Mouse (Mus musculus) spleen, postnatal 36 days (tissue): ENCODE results near the gene Cnga3.
A peak's percentile ranks its signal among the peaks of the same experiment; 100 is the strongest.

Experiments
- DNase-seq, 2 experiments: peaks; one replicate each; pipeline ENCODE4 v3.0.0; 2022; ENCODE audit warnings: low spot score in 2 of 2, mixed read lengths in 1 of 2

The Cnga3 gene

GRCm38 (mm10) chr1:37214144-37214543 is at the start of gene Cnga3:
Gene Cnga3 (plus strand): TSS chr1:37214434.
- DNase-seq, result no peak

DNA sequence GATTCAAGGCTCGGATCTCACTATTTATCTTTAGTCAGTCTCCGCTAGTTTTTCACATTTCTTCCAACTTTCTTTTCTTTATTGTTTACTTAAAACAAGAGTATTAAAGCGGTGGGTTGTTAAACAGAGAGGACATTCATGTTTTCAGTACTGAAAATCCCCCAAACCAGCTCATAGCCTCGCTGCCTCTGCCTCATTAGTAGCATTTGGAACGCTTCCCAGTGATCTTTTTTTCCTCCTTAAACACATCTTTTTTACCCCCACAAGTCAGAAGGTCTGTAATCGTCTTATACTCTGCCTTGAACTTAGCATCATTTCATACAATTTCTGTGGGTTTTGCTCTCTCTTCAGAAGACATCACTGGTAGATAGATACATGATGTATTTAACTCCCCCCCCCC is 48.2 kb upstream of the Cnga3 start:
- no peak for DNase-seq

DNA sequence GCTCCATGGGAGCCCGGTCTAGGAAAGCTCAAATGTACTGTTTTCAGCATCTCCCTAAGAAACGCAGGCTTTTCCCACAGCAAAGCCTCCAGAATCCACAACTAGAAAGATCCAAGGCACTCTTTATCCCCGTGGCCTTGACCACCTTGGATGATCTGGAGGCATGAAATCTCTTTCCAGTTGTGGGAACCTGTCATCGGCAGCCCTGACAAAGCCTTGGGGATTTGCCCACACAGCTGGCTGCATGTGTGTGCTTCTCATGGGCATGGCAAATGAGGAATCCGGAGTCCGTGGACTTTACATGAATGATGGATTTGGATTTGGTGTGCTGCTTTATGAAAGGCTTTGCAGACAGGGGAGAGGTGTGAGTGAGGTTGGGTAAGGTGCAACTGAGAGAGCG is 46.3 kb upstream of the Cnga3 start:
- DNase-seq, result no peak

GRCm38 (mm10) chr1:37177874-37178273 is 36.4 kb upstream of the Cnga3 start:
- DNase-seq, result no peak

DNA sequence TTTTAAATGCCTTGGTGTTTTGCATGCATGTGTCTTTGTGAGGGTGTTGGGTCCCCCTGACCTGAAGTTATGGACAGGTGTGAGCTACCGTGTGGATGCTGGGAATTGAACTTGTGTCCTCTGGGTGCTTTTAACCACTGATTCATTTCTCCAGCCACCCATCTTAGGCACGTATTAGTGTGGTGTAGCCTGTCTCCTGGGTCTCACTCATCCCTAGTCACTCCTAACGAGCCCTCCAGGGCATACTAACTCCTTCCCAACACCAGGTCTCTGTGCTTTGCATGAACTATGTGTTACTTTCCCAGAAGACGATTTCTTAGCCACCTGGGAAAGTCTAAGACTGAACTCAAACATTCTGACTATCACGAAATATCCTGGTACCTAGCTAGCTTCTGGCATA is 34.4 kb upstream of the Cnga3 start:
- no peak for DNase-seq

DNA sequence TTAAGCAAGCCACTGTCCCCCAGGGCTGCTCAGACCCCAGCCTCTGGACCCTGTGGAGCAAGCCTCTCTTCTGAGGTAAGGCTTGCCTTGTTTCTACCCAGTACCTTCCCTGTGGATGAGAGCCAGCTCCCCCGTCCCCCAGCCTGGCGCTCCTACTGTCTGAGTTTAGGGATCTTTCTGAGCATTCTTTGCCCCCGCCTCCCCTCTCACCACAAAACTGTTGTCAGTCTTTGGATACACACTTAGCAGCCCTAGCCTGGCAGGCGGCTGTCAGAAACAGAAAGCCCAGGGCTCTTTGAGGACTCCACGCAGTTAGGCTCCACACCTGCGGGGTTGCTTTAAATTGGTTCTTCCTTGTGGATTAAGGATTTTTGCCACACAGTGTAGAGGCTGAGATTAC is 27.2 kb upstream of the Cnga3 start:
- DNase-seq, result no peak

DNA sequence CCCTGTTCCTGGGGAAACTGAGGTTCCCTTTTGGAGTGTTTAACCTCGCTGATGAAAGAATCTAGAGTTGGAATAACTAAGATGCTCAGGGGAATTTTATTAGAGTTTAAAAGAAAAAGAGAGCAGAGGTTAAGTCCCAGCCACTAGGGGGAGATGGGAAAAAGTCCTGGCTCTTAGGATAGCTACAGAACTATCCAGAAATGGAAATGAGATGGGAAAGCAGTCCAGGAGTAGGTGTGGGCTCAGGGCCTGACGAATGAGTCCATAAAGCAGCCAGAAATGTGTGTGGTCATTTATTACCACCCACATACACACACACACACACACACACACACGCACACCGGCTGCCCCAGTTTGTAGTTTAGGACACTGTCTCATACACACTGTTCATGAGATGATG is 19.6 kb upstream of the Cnga3 start:
- DNase-seq, result no peak

- no peak for DNase-seq
Measured at GRCm38 (mm10) chr1:37201406-37201805, 12.8 kb upstream of the Cnga3 start.

- DNase-seq, result no peak
Measured at GRCm38 (mm10) chr1:37207743-37208142, 6.5 kb upstream of the Cnga3 start.

GRCm38 (mm10) chr1:37212375-37212774 is 1.9 kb upstream of the Cnga3 start:
- DNase-seq, result no peak

- peak in 1 of 2 experiments; percentile 3 for DNase-seq
Measured at GRCm38 (mm10) chr1:37218386-37218785, 4.2 kb downstream of the Cnga3 start.

- DNase-seq, result no peak
Measured at GRCm38 (mm10) chr1:37219593-37219992, 5.4 kb downstream of the Cnga3 start.

DNA sequence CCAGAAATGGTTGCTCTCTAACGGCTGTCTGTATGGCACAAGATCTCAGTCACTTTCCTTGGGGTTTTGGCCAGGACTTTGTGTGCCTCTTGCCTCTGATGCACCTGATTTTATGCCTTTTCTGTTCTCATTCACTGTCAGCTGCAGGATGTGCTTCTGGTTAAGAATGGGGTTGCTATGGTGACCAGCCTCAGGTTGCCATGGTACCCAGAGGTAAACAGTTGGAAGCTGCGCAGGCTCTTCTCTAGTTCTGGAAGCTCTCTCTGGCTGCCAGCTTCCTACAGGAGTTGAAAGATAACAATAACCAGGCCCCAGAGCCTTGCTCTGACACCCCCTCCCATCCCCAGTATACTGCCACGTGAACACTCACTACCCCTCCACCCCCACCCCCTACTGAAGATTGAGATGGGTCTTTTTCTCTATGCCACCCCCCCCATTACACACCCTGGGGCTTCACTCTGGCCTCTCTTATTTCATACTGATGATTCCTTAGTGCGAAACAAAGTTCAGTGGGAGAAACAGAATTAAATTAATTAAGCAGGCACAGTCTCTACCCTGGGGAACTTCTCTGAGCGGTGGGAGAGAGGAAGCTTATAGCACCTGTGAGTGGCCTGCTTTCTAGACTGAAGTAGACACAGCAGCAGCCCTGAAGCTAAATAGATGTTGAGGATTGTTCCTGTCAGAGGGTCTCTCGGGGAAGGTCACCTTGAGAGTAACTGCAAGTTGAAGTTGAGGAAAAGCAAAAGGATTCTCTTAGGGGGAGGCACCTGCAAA is 6.1 kb downstream of the Cnga3 start:
- no peak for DNase-seq

- DNase-seq, result no peak
Measured at GRCm38 (mm10) chr1:37222002-37222401, 7.8 kb downstream of the Cnga3 start.

- no peak for DNase-seq
Measured at GRCm38 (mm10) chr1:37230404-37230803, 16.2 kb downstream of the Cnga3 start.

DNA sequence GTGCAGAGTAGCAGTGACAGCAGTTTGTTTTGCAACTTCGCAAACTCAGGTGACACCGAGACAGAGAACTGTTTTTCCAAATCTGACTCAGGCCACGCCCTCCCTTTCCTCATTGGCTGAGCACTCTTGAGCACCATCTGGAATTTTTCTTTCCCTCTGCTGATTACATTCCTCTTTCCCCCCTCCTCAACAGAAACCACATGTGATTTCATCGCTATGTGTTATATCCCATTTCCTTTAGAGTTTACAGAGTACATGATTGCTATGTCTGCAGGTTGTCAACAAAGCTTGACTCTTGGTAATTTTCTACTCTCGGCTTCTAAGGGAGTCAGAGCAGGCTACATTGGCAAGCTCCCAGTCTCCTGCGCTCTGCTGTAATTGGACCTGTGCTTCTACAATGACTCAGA is 17.1 kb downstream of the Cnga3 start:
- no peak for DNase-seq

- no peak for DNase-seq
Measured at GRCm38 (mm10) chr1:37239045-37239635, 24.9 kb downstream of the Cnga3 start.

DNA sequence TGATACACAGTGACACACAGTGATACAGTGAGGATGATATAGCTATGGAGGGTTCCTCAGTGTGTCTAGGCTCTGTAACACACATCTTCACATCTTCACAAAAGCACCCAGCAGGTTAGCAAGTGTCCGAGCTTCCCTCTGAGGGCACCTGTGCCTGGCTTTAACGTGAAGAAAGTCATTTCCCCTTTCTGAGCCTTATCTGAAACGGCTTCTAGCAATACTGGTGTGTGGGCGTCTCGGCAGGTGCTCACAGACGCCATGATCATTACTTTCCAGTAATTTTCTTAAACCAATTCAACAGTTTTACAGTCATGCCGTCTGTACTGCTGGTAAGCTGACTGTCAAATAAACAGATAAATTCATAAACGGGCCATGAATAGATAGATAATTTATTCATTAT is 28.0 kb downstream of the Cnga3 start:
- DNase-seq, result no peak

- no peak for DNase-seq
Measured at GRCm38 (mm10) chr1:37246476-37246875, 32.2 kb downstream of the Cnga3 start.

- no peak for DNase-seq
Measured at GRCm38 (mm10) chr1:37248406-37248805, 34.2 kb downstream of the Cnga3 start.

GRCm38 (mm10) chr1:37250643-37251310 is 36.5 kb downstream of the Cnga3 start:
- DNase-seq, result peak; percentile 43 to 62

DNA sequence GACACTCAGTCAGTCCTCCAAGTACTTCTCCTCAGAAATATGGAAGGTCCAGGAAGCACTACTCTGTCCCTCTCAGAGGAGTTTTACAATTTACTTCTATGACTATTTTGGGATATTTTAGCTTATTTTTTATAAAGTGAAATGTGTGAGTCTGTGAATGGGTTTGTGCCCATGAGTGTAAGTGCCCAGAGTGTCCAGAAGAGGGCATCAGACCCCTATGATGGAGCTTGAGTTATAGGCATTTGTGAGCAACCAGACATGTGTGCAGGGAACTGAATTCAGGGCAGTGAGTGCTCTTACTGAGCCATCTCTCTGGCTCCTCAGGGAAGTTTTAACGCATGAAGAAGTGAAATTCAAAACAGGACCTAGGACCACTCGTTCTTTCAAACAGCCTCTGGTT is 44.2 kb downstream of the Cnga3 start:
- no peak for DNase-seq

DNA sequence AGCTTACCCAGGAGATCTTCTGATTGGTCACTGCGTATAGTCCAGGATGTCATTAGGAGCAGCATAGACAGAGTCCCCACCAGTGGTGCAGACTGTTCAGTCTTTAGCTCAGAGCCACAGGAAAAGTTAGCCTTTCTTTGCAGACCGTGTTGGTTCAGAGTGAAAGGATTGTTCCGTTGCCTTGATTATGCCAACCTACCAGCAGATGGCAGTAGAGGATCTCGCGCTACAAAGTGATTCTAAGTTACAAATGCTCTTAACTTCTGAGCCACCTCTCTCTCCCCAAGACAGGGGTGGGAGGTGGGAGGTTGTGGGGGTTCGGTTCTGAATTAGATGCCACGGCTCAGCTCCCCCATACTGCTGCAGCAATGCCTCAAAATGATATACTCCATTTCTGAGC is 58.2 kb downstream of the Cnga3 start:
- peak; percentile 41 to 48 for DNase-seq
